Mouse (Mus musculus) megakaryocyte, embryonic 14.5 days (primary cell): ENCODE data around the gene Wars.

Source experiments
- FLI1 ChIP-seq: IDR thresholded peaks from 2 replicates; pipeline ENCODE4 v1.6.1; 2012; ENCODE audit warnings: low read length, inconsistent platforms, mixed read lengths
- GATA1 ChIP-seq: IDR thresholded peaks from 3 replicates; pipeline ENCODE4 v1.6.1; 2012; ENCODE audit warnings: mixed read lengths, low read length, inconsistent platforms, borderline replicate concordance

DNA sequence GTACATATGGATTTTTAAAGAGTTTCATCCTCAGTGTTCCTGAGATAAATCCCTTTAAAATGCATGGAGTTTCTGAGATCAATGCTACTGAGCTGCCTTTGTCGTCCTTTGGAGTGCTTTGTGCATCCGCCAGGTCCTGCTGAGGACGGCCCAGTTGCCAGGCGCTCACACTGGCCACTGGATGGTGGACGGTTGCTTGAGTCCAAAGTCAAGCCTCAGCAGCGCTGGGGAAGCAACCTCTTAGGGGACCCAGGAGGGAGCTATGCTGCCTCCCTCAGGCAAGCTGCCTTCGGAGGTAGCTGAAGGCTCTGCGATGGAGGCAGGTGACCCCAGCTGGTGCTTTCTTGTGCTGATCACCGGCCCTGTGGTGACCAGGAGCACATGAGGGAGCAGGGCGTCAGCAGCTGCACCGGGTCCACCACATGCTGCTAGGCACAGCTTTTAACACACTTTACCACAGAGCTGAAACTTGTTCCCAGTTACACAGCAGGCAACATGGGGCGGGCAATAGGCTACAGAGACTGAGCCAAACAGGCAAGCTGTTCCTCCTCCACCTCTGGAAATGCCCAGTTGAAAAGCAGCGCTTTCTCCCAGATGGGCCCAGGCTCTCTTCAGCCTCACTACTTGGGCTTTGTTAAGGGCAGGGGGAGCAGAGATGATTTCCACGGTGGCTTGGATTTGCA is 11.8 kb upstream of the Wars start:
- TF ChIP-seq GATA1 (no peak), FLI1 (no peak)
